Mouse (Mus musculus) ES-E14 (cell line): ENCODE results near the gene Pgf. TPM values are rescaled to one million over a fixed set of nuclear protein-coding genes. Genes with fewer than 3 reads are reported as not detected.

Experiments
- DNase-seq: peaks from one replicate; pipeline ENCODE4 v3.0.0-alpha.2; 2013; ENCODE audit warnings: low read depth, low spot score
- H3K27ac ChIP-seq: 2 replicates; pipeline ENCODE4 v1.5.1; 2012; ENCODE audit warnings: low read depth, mild to moderate bottlenecking, low read length, moderate library complexity, mixed read lengths; ENCODE audit not compliant: poor library complexity, insufficient read depth, severe bottlenecking
- H3K36me3 ChIP-seq: 2 replicates; pipeline ENCODE4 v1.6.1; 2012; ENCODE audit warnings: mild to moderate bottlenecking, low read length, moderate library complexity, mixed read lengths; ENCODE audit not compliant: control insufficient read depth, poor library complexity, insufficient read depth, severe bottlenecking
- H3K4me1 ChIP-seq, 2 experiments: fragments of 150-350 bp in 1 of 2; sonication (generic) in 1 of 2; 2 replicates each; pipeline ENCODE4 v1.6.1; 2012; ENCODE audit warnings: low read length in 2 of 2, mild to moderate bottlenecking in 1 of 2, mixed read lengths in 1 of 2; ENCODE audit not compliant: control insufficient read depth in 2 of 2, insufficient read depth in 2 of 2, poor library complexity in 1 of 2
- H3K4me3 ChIP-seq, 2 experiments: fragments of 150-350 bp in 1 of 2; sonication (generic) in 1 of 2; 2 replicates each; pipeline ENCODE4 v1.5.1; 2012; ENCODE audit warnings: low read length in 2 of 2, low read depth in 1 of 2, mild to moderate bottlenecking in 1 of 2, mixed read lengths in 1 of 2; ENCODE audit not compliant: insufficient read depth in 1 of 2, poor library complexity in 1 of 2, severe bottlenecking in 1 of 2
- H3K9ac ChIP-seq: 2 replicates; pipeline ENCODE4 v1.6.1; 2012; ENCODE audit warnings: low read depth, mild to moderate bottlenecking, low read length, mixed read lengths; ENCODE audit not compliant: poor library complexity, insufficient read depth, severe bottlenecking
- H3K9me3 ChIP-seq: fragments of 150-350 bp; sonication (generic); 2 replicates; pipeline ENCODE4 v1.6.1; 2012; ENCODE audit warnings: low read depth, mild to moderate bottlenecking, low read length; ENCODE audit not compliant: control insufficient read depth, insufficient read depth
- CHD2 ChIP-seq: IDR thresholded peaks from 2 replicates; pipeline ENCODE4 v1.6.1; 2014; ENCODE audit warnings: mild to moderate bottlenecking, low read depth, low read length, inconsistent platforms
- HCFC1 ChIP-seq: IDR thresholded peaks from 2 replicates; pipeline ENCODE4 v1.6.1; 2012; ENCODE audit warnings: low read length, inconsistent platforms, borderline replicate concordance; ENCODE audit not compliant: insufficient read depth
- MAFK ChIP-seq: IDR thresholded peaks from 2 replicates; pipeline ENCODE4 v1.6.1; 2014; ENCODE audit warnings: mild to moderate bottlenecking, low read depth, low read length, inconsistent platforms; ENCODE audit not compliant: insufficient read depth
- ZC3H11A ChIP-seq: IDR thresholded peaks from 2 replicates; pipeline ENCODE4 v1.6.1; 2012; ENCODE audit warnings: low read depth, mild to moderate bottlenecking, inconsistent platforms, low read length, borderline replicate concordance
- ZNF384 ChIP-seq: IDR thresholded peaks from 2 replicates; pipeline ENCODE4 v1.6.1; 2012; ENCODE audit warnings: low read depth, low read length, inconsistent platforms
- in situ Hi-C, 2 experiments: fragments of 600-800 bp; cut with MboI; formaldehyde crosslinking; loops; one replicate each; pipeline ENCODE4 v1.15.1; 2025; ENCODE audit warnings: low sequenced_read_pairs in 2 of 2, inconsistent platforms in 1 of 2; ENCODE audit not compliant: unreplicated experiment in 2 of 2
- total RNA-seq: library from RNA; depleted of rRNA; stranded (reverse); fragments of 300-350 nt; gene quantifications from 2 replicates; pipeline ENCODE4 v1.2.3, GENCODE M21; 2012; rRNA removed

The Pgf gene
- total RNA-seq, 1 experiment, result 6.9 TPM

DNA sequence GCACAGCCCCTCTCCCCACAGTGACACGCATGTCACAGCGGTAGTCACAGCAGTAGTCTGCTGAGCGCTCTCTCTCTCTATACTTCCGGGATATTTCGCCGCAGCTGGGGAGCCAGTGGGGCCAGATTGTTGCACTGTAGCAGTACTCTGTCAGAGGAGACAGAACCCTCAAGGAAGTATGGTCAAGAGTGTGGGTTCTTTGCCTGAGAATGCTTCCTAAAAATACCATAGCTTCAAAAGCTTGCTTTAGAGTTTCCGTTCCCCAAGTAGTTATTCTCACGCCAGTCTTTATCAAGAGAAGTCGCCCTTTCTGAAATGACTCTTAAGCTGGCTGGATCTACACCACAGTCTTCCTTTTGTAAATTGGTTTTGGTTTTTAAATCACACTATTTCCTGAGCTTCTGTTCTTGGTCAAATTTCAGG is 54.5 kb downstream of the Pgf start:
- peaks cover 32% of the 10 kb centered on the region for H3K36me3 ChIP-seq
- no peak overlapping the region for H3K27ac ChIP-seq
- H3K9me3 ChIP-seq, result no peaks in the 10 kb centered on the region
- no peak for DNase-seq
- in situ Hi-C loops, result no loop called here
- H3K4me1 ChIP-seq, result no peaks in the 10 kb centered on the region
- no peak overlapping the region for H3K9ac ChIP-seq
- TF ChIP-seq MAFK (no peak), ZC3H11A (no peak), HCFC1 (no peak), ZNF384 (no peak), CHD2 (no peak)
- H3K4me3 ChIP-seq, result no peak overlapping the region

GRCm38 (mm10) chr12:85121806-85122459 is 55.7 kb downstream of the Pgf start:
- Histone ChIP-seq H3K27ac (no peak overlapping the region), H3K9ac (no peak overlapping the region), H3K9me3 (no peaks in the 10 kb centered on the region), H3K4me3 (no peak overlapping the region), H3K4me1 (no peaks in the 10 kb centered on the region), H3K36me3 (peaks cover 27% of the 10 kb centered on the region)
- no peak for TF ChIP-seq HCFC1
- TF ChIP-seq ZNF384, result no peak
- TF ChIP-seq CHD2, result no peak
- TF ChIP-seq MAFK, result no peak
- no peak for TF ChIP-seq ZC3H11A
- in situ Hi-C loops, result no loop called here
- no peak for DNase-seq

Other genes with a start within 250 kb of the Pgf start
- gene Fcf1, start 206.9 kb downstream of the Pgf start, total RNA-seq, result 156 and 161 TPM in 2 replicates
- gene Arel1, start 206.9 kb downstream of the Pgf start, total RNA-seq, result 31.3 and 35.8 TPM in 2 replicates
- gene Ylpm1, start 181.5 kb downstream of the Pgf start, total RNA-seq, result 33.4 and 38.8 TPM in 2 replicates
- 0.98 and 1.8 TPM in 2 replicates for gene Prox2, start 67.0 kb downstream of the Pgf start, total RNA-seq
- gene Dlst, start 67.0 kb downstream of the Pgf start, total RNA-seq, result 85.3 and 98.8 TPM in 2 replicates
- 4.0 and 7.8 TPM in 2 replicates for gene Rps6kl1, start 26.5 kb downstream of the Pgf start, total RNA-seq
- 109 and 136 TPM in 2 replicates for gene Eif2b2, start 41.7 kb upstream of the Pgf start, total RNA-seq
- 12.6 and 13.1 TPM in 2 replicates for gene Mlh3, start 92.8 kb upstream of the Pgf start, total RNA-seq
- 12.2 and 15.0 TPM in 2 replicates for gene Acyp1, start 110.6 kb upstream of the Pgf start, total RNA-seq
- 0.45 and 0.63 TPM in 2 replicates for gene Zc2hc1c, start 110.8 kb upstream of the Pgf start, total RNA-seq
- 18.1 and 20.4 TPM in 2 replicates for gene Nek9, start 161.6 kb upstream of the Pgf start, total RNA-seq
- 109 and 127 TPM in 2 replicates for gene Tmed10, start 197.1 kb upstream of the Pgf start, total RNA-seq